Mouse (Mus musculus): ENCODE data around the gene Gm20388. TPM values are rescaled to one million over a fixed set of nuclear protein-coding genes. Genes with fewer than 3 reads are reported as not detected.

Gene Gm20388
- total RNA-seq, 2 experiments from 2014 or later = 8.8 TPM

- no peak for DNase-seq (ENCODE audit: extremely low spot score in 1 of 2, low spot score in 1 of 2)
These were observed 4141.9 kb downstream of the Gm20388 start for GRCm38 (mm10) chr8:124052568-124052967.

GRCm38 (mm10) chr8:124056832-124057655 lies 4146.4 kb downstream of the Gm20388 start:
- DNase-seq (ENCODE audit: extremely low spot score in 1 of 2, low spot score in 1 of 2) = no peak

GRCm38 (mm10) chr8:124066325-124067058 lies 4155.9 kb downstream of the Gm20388 start:
- no peak for DNase-seq (ENCODE audit: extremely low spot score in 1 of 2, low spot score in 1 of 2)

GRCm38 (mm10) chr8:124067059-124067750 lies 4156.6 kb downstream of the Gm20388 start:
- no peak for DNase-seq (ENCODE audit: extremely low spot score in 1 of 2, low spot score in 1 of 2)

GRCm38 (mm10) chr8:124070363-124071324 lies 4160.0 kb downstream of the Gm20388 start:
- peak in 1 of 2 experiments; percentile 15 for DNase-seq (ENCODE audit: extremely low spot score in 1 of 2, low spot score in 1 of 2)

GRCm38 (mm10) chr8:124075977-124076376 lies 4165.3 kb downstream of the Gm20388 start:
- no peak for DNase-seq (ENCODE audit: extremely low spot score in 1 of 2, low spot score in 1 of 2)

GRCm38 (mm10) chr8:124076416-124076815 lies 4165.8 kb downstream of the Gm20388 start:
- DNase-seq (ENCODE audit: extremely low spot score in 1 of 2, low spot score in 1 of 2) = no peak

- no peak for DNase-seq (ENCODE audit: extremely low spot score in 1 of 2, low spot score in 1 of 2)
These were observed 4166.7 kb downstream of the Gm20388 start for GRCm38 (mm10) chr8:124077377-124077776.

- no peak for DNase-seq (ENCODE audit: extremely low spot score in 1 of 2, low spot score in 1 of 2)
These were observed 4167.4 kb downstream of the Gm20388 start for GRCm38 (mm10) chr8:124077998-124078397.

- no peak for DNase-seq (ENCODE audit: extremely low spot score in 1 of 2, low spot score in 1 of 2)
These were observed 4168.3 kb downstream of the Gm20388 start for GRCm38 (mm10) chr8:124078969-124079368.

- no peak for DNase-seq (ENCODE audit: extremely low spot score in 1 of 2, low spot score in 1 of 2)
These were observed 4170.1 kb downstream of the Gm20388 start for GRCm38 (mm10) chr8:124080467-124081326.

GRCm38 (mm10) chr8:124082616-124083015 lies 4172.0 kb downstream of the Gm20388 start:
- no peak for DNase-seq (ENCODE audit: extremely low spot score in 1 of 2, low spot score in 1 of 2)

GRCm38 (mm10) chr8:124083611-124084010 lies 4173.0 kb downstream of the Gm20388 start:
- no peak for DNase-seq (ENCODE audit: extremely low spot score in 1 of 2, low spot score in 1 of 2)

- DNase-seq (ENCODE audit: extremely low spot score in 1 of 2, low spot score in 1 of 2) = no peak
These were observed 4175.0 kb downstream of the Gm20388 start for GRCm38 (mm10) chr8:124085668-124086067.

GRCm38 (mm10) chr8:124088092-124088613 lies 4177.5 kb downstream of the Gm20388 start:
- no peak for DNase-seq (ENCODE audit: extremely low spot score in 1 of 2, low spot score in 1 of 2)

GRCm38 (mm10) chr8:124089016-124089415 lies 4178.4 kb downstream of the Gm20388 start:
- no peak for DNase-seq (ENCODE audit: extremely low spot score in 1 of 2, low spot score in 1 of 2)

GRCm38 (mm10) chr8:124090473-124090872 lies 4179.8 kb downstream of the Gm20388 start:
- no peak for DNase-seq (ENCODE audit: extremely low spot score in 1 of 2, low spot score in 1 of 2)

- no peak for DNase-seq (ENCODE audit: extremely low spot score in 1 of 2, low spot score in 1 of 2)
These were observed 4188.4 kb downstream of the Gm20388 start for GRCm38 (mm10) chr8:124098953-124099622.
